Mouse (Mus musculus): Measurements from ENCODE around the gene Ccdc28a. TPM values are rescaled to one million over a fixed set of nuclear protein-coding genes. Genes with fewer than 3 reads are reported as not detected.

Ccdc28a gene
- polyA plus RNA-seq, 1 experiment from 2014 or later, result 8.5 TPM

DNA sequence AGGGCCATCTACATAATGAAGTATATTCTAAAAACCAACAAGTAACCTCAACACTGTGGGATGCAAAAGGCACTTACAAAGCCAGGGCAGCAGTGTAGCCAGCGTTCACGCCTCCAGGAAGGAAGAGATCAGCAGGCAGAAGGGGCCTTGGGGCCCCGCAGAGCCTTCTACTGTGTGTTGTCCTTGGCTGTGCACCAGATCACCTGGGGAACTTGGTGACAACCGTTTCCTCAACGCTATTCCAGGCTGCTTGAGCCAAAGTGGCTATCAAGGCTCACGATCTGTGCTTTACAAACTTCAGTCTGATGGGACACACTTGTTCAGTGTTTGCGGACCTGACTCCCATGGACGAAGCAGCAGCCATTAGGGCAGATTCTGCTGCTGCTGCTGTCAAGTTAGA is 43.1 kb downstream of the Ccdc28a start:
- no peaks in the 10 kb centered on the region for H3K4me1 ChIP-seq
- 72% methylated on average over 8 of the region's 8 CpGs for WGBS
- H3K9me3 ChIP-seq, result no peaks in the 10 kb centered on the region
- H3K36me3 ChIP-seq, result no peaks in the 10 kb centered on the region
- ATAC-seq (replicated peaks), result no peak
- H3K4me3 ChIP-seq, result no peak overlapping the region
- H3K9ac ChIP-seq (replicated peaks), result no peak overlapping the region
- H3K27ac ChIP-seq (replicated peaks), result no peak overlapping the region
- H3K4me2 ChIP-seq (replicated peaks), result no peak overlapping the region
- H3K27me3 ChIP-seq, result no peaks in the 10 kb centered on the region

DNA sequence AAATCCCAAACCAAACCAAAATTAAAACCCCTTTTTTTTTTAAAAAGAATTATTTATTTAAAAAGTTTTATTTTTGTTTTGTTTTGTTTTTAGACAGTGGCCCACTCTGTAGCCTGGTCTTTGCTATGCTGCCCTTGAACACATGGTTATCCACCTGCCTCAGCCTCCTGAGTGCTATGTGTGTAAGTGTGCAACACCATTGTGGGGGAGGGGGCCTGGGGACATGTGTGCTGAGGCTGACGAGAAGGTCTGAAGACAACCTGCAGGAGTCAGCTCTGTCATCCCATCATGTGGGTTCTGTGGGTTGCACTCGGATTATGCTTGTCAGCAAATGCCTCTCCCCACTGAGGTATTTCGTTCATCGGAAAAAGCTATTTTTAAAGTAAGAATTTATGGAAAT is 45.3 kb downstream of the Ccdc28a start:
- no peak overlapping the region for H3K9ac ChIP-seq (replicated peaks)
- 87% methylated on average over 4 of the region's 4 CpGs for WGBS

DNA sequence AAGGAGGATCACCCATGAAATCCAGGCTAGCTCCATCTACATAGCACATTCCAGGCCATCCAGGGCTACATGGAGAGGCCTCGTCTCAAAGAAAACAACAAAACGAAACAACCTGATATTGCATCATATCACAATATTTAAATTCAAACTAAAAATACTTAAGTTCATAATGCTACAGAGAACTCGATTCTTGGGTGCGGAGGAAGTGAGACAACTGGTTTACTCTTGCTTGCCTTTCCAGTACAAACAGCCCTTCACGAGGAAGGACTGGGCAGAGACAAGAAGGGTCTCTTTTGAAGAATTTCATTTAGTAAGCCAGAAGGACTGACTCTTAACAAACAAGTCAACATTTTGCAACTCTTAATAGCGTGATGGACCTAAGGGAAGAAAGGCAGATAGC is 46.2 kb downstream of the Ccdc28a start:
- Histone ChIP-seq H3K9ac (replicated peaks) (no peak overlapping the region), H3K4me1 (no peaks in the 10 kb centered on the region), H3K27ac (replicated peaks) (no peak overlapping the region), H3K9me3 (no peaks in the 10 kb centered on the region), H3K36me3 (no peaks in the 10 kb centered on the region), H3K27me3 (no peaks in the 10 kb centered on the region), H3K4me3 (no peak overlapping the region), H3K4me2 (replicated peaks) (no peak overlapping the region)
- WGBS, result 86% methylated on average over 6 of the region's 6 CpGs
- no peak for ATAC-seq (replicated peaks)

More for the DNA sequence above, 45.3 kb downstream of the Ccdc28a start:
- no peak overlapping the region for H3K4me2 ChIP-seq (replicated peaks)
- no peak for ATAC-seq (replicated peaks)
- H3K4me1 ChIP-seq, result no peaks in the 10 kb centered on the region
- no peaks in the 10 kb centered on the region for H3K27me3 ChIP-seq
- H3K27ac ChIP-seq (replicated peaks), result no peak overlapping the region
- H3K4me3 ChIP-seq, result no peak overlapping the region
- H3K36me3 ChIP-seq, result no peaks in the 10 kb centered on the region
- H3K9me3 ChIP-seq, result no peaks in the 10 kb centered on the region

DNA sequence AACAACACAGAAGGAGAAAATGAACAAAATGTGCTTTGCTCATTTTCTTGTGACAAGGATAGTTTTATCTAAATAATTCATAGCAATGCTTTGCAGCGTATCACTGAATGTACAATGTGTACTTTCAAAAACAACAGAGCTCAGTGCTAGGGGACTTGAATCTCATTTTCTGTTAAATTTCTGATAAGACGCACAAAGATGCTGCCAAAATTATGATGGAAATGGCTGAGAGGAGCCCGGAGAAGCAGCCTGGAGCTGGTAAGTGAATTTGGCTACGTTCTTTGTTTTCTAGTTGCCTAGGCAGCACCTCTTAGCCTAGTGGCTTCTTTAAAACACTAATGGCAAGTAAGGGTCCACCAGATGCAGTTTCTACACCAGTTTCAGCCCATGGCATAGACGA is 52.6 kb downstream of the Ccdc28a start:
- WGBS, result 79% methylated on average over 5 of the region's 5 CpGs
- ATAC-seq (replicated peaks), result no peak
- H3K4me3 ChIP-seq, result no peak overlapping the region
- H3K4me2 ChIP-seq (replicated peaks), result no peak overlapping the region
- no peak overlapping the region for H3K9ac ChIP-seq (replicated peaks)
- no peaks in the 10 kb centered on the region for H3K27me3 ChIP-seq
- no peaks in the 10 kb centered on the region for H3K36me3 ChIP-seq
- no peak overlapping the region for H3K27ac ChIP-seq (replicated peaks)
- H3K4me1 ChIP-seq, result no peaks in the 10 kb centered on the region
- no peaks in the 10 kb centered on the region for H3K9me3 ChIP-seq

DNA sequence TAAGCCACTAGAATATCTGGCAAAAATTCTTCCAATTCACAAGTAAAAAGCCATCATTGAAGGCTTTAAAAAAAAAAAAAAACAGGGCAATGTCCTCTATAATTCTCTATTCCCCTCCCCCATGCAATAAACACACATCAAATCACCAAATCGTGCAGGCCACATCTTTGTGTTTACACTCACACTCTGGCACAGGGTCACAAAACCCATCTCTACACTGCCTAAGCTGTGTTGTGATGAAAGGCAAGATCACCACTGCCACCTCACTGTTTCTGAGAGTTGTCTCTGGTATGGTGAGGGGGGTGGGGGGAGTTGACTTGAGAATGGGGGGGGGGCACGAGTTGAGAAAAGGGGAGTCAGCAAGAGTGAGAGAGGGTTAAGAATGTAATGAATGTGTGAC is 57.5 kb downstream of the Ccdc28a start:
- H3K4me3 ChIP-seq, result no peak overlapping the region
- no peak for ATAC-seq (replicated peaks)
- WGBS, result 64% methylated on average over 2 of the region's 2 CpGs
- no peak overlapping the region for H3K27ac ChIP-seq (replicated peaks)
- H3K9ac ChIP-seq (replicated peaks), result no peak overlapping the region
- no peaks in the 10 kb centered on the region for H3K36me3 ChIP-seq
- no peaks in the 10 kb centered on the region for H3K4me1 ChIP-seq
- no peaks in the 10 kb centered on the region for H3K27me3 ChIP-seq
- H3K4me2 ChIP-seq (replicated peaks), result no peak overlapping the region
- H3K9me3 ChIP-seq, result no peaks in the 10 kb centered on the region

DNA sequence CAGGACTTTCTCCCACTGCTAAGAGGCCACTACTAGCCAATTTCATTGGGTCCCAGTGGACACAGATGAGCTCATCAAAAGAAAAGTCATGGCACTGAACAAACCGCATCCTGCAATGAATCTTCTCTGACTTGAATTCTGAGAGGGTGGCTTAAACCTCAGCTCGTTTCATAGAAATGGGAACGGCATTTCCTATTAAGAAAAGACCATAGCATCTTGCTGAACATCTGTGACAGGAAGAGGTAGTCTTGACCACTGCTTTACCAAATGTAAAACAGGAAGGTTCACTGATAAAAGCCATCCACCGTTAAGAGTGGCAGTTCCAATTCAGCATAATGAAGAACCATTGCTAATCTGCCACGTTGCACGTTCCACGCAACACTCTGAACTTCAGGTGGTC is 58.1 kb downstream of the Ccdc28a start:
- H3K27ac ChIP-seq (replicated peaks), result no peak overlapping the region
- no peak overlapping the region for H3K4me3 ChIP-seq
- H3K4me1 ChIP-seq, result no peaks in the 10 kb centered on the region
- ATAC-seq (replicated peaks), result no peak
- no peak overlapping the region for H3K4me2 ChIP-seq (replicated peaks)
- no peaks in the 10 kb centered on the region for H3K27me3 ChIP-seq
- H3K9me3 ChIP-seq, result no peaks in the 10 kb centered on the region
- WGBS, result 92% methylated on average over 7 of the region's 7 CpGs
- H3K36me3 ChIP-seq, result no peaks in the 10 kb centered on the region
- H3K9ac ChIP-seq (replicated peaks), result no peak overlapping the region

DNA sequence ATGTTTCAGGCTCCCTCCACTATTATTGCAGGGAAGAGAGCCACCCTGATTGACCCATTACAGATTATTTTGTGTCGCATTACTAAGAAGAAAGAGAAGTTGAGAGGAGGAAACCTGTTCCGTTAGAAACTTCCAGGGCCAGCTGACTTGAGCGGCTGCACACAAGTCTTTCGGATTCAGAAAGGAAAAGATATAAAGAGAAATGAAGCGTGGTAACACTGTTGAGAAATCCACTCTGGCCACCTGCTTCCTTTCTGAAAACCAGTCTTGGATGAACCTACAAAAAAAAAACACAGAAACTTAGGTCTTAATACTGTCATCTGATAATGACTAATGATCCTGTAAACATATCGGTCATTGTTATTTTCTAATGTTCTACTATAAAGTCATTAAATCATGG is 59.7 kb downstream of the Ccdc28a start:
- no peaks in the 10 kb centered on the region for H3K27me3 ChIP-seq
- no peaks in the 10 kb centered on the region for H3K36me3 ChIP-seq
- H3K27ac ChIP-seq (replicated peaks), result no peak overlapping the region
- no peak for ATAC-seq (replicated peaks)
- H3K4me3 ChIP-seq, result no peak overlapping the region
- no peak overlapping the region for H3K9ac ChIP-seq (replicated peaks)
- WGBS, result 94% methylated on average over 6 of the region's 6 CpGs
- H3K4me2 ChIP-seq (replicated peaks), result no peak overlapping the region
- no peaks in the 10 kb centered on the region for H3K9me3 ChIP-seq
- no peaks in the 10 kb centered on the region for H3K4me1 ChIP-seq

Other genes with a start within 250 kb of the Ccdc28a start
- 226 and 237 TPM in 2 replicates for gene Abracl, start 211.7 kb downstream of the Ccdc28a start, polyA plus RNA-seq (2015; fragmentation: Nextera tagmentation; extraction: Ambion mirVana)
- 16.3 and 30.2 TPM in 2 replicates for gene Reps1, start 179.1 kb downstream of the Ccdc28a start, polyA plus RNA-seq (2015; fragmentation: Nextera tagmentation; extraction: Ambion mirVana)
- 0.20 TPM in 2 replicates for gene Ect2l, start 24.1 kb downstream of the Ccdc28a start, polyA plus RNA-seq (2015; fragmentation: Nextera tagmentation; extraction: Ambion mirVana)
- 16.6 and 17.9 TPM in 2 replicates for gene Nhsl1, start 84.0 kb upstream of the Ccdc28a start, polyA plus RNA-seq (2015; fragmentation: Nextera tagmentation; extraction: Ambion mirVana)

Data from forebrain, embryonic 15.5 days (tissue).